Mouse (Mus musculus) brain, embryonic 14.5 days (tissue): ENCODE data around the gene Tead4. TPM values are rescaled to one million over a fixed set of nuclear protein-coding genes. Genes with fewer than 3 reads are reported as not detected.

Experiments
- DNase-seq: peaks from one replicate; pipeline ENCODE4 v3.0.0-alpha.2; 2011; ENCODE audit warnings: low read depth
- CTCF ChIP-seq: fragments of 200-500 bp; IDR thresholded peaks from 2 replicates; pipeline ENCODE4 v1.5.1; 2012; ENCODE audit warnings: inconsistent platforms, mild to moderate bottlenecking, moderate library complexity, borderline replicate concordance; ENCODE audit not compliant: insufficient read depth, insufficient read length; ENCODE audit errors: extremely low read depth
- POLR2A ChIP-seq: fragments of 200-500 bp; IDR thresholded peaks from 2 replicates; pipeline ENCODE4 v1.6.1; 2012; ENCODE audit warnings: mild to moderate bottlenecking, inconsistent platforms, borderline replicate concordance; ENCODE audit not compliant: poor library complexity, insufficient read depth, insufficient read length, severe bottlenecking; ENCODE audit errors: extremely low read depth
- polyA plus RNA-seq: library from polyadenylated mRNA; depleted of rRNA; stranded (reverse); fragments of >200 nt; gene quantifications from 2 replicates; pipeline ENCODE4 v1.2.3, GENCODE M21; 2012

Gene Tead4
- polyA plus RNA-seq, 1 experiment: 0.81 TPM

DNA sequence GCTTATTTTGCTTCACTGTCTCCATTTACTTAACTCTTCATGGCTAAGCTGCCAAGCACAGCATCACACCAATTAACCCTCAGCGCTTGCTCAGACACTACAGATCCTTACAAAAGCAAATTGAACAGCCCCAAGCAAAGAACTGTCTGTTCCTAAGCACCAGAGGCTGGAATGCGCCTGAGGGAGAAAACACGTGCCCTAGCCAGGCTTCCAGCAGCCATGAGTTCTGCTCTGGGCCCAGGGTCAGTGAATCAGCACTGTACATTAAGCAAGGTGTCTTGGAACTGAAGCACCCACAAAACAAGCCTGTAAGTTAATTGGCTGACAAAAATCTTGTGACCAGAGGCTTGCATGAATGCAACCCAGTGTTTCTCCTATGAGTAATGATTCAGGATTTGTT lies 18.5 kb downstream of the Tead4 start:
- DNase-seq: peak; percentile 93
- no peak for TF ChIP-seq POLR2A
- no peak for TF ChIP-seq CTCF

DNA sequence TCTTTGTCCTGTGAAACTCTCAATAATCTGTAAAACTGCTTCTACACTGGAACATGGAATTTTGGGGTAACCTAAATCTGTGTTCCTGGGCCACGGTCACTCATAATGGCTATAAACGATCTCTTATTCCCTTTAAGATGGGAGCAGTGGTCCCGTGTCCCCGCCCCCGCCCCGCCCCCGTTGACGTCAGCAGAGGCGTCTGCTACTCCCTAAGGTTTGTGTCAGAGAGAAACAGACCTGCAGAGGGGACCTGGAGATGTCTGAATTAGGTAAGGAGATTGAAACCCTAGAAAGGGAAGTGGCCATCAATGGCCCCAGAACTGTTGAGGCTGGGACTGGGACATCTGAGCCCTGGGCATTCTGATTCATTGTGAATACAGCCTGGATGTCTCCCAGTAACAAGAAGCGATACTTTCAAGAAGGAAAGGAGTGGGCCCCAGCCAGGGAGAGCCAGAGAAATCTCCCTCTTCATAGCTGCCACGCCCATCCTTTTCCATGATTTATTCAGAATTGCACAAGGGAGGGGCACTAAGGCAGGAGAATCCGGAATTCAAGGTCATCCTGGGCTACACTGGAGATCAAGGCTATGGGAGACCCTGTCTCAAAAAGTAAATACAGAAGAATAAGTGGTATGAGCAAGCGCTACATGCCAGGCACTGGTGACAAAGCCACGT lies 20.0 kb downstream of the Tead4 start:
- TF ChIP-seq POLR2A (no peak), CTCF (no peak)
- no peak for DNase-seq

GRCm38 (mm10) chr6:128279608-128280007 lies 21.0 kb downstream of the Tead4 start:
- no peak for DNase-seq
- TF ChIP-seq CTCF (no peak), POLR2A (no peak)

GRCm38 (mm10) chr6:128279099-128279498 lies 21.5 kb downstream of the Tead4 start:
- DNase-seq: no peak
- TF ChIP-seq CTCF (no peak), POLR2A (no peak)

- TF ChIP-seq POLR2A (no peak), CTCF (no peak)
- peak; percentile 42 for DNase-seq
Measured at GRCm38 (mm10) chr6:128277132-128278085, 23.2 kb downstream of the Tead4 start.

GRCm38 (mm10) chr6:128276349-128276748 lies 24.3 kb downstream of the Tead4 start:
- DNase-seq: no peak

DNA sequence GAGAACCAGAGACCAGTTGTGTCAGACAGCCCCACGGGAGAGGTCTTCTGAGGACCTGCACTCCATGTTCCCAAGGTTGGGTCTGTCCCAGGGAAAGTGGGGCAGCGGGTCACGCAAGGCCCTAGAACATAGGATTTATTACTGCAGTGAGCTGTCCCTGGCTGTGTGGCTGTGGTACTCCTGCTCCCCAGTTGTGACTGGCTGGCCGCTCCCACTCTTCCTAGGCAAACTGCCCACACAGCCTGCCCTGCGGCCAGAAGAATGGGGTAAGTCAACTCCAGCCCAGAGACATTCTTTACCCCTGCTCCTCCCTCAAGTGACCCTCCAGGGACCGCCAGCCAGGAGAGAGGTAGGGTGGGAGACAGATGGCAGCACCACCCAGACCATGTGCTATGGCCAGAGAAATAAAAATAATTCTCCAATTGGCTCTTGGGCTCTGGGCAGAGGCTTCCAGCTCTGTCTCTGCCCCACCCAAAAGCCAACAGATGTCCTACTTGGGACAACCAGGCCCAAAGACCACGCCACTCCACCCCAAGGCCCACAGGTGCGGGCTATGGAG lies 25.0 kb downstream of the Tead4 start:
- DNase-seq: no peak
- no peak for TF ChIP-seq CTCF
- TF ChIP-seq POLR2A: no peak

More at GRCm38 (mm10) chr6:128276349-128276748, 24.3 kb downstream of the Tead4 start:
- no peak for TF ChIP-seq POLR2A
- no peak for TF ChIP-seq CTCF

DNA sequence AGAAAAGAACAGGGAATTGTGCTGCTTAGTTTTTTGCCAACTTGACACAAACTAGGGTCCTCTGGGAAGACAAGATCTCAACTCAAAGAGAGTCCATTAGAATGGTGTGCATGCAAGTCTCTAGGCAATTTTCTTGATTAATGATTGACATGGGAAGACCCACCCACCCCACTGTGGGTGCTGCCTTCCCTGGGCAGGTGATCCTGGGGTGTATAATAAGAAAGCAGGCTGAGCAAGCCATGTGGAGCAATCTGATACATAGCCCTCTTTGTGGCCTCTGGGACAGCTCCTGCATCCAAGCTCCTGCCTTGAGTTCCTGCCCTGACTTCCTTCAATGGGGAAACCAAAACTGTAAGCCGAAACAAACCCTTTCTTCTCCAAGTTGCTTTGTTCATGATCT lies 27.1 kb downstream of the Tead4 start:
- no peak for DNase-seq
- TF ChIP-seq POLR2A (no peak), CTCF (no peak)

DNA sequence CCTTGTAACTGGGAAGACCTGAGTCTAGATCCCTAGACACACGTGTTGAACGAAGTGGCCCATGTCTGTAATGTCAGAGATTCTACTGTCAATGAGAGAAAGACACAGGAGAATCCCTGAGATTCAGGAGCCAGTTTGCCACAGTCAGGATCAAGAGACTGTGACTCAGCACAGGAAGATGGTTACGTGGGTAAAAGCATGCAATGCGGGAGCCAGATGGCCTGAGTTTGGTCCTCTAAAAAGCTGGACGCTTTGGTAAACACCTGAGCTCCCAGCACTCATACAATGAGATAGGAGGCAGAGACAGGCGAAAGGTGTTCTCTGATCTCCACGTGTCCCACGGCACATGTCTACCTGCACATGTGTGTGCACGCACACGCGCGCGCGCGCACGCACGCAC lies 27.9 kb downstream of the Tead4 start:
- TF ChIP-seq POLR2A (no peak), CTCF (no peak)
- DNase-seq: no peak

- TF ChIP-seq POLR2A (no peak), CTCF (no peak)
- no peak for DNase-seq
Measured at GRCm38 (mm10) chr6:128269850-128270249, 30.8 kb downstream of the Tead4 start.

DNA sequence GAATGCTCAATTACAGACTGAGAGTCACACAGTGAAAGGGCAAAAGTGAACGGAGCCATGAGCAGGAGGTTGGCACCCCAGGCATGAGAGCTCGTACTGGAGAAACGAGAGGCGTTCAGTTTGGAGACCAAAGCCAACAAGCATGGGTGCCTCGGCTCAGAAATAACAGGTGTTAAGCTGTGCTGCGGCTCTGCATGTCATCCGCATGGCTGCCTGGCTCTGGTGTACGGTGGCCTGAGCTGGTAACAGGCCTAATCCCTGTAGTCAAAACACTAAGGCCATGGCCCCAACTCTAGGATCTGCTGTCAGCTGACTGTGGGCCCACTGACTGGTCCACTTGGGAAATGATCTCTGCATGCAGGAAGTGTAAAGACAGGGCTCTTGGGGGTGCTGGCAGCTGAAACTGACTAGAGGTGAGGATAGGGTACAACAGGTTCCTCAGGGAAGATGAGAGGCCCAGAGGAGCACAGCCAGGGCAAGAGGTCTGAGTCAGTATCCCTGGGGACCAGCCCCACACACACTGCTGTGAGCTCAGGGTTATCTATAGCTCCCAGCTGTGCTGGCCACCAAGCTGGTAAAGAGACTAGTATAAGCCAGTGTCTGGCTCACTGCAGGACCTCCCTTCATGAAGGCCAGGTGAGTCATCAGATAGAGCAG lies 35.6 kb downstream of the Tead4 start:
- DNase-seq: no peak
- TF ChIP-seq POLR2A: no peak
- no peak for TF ChIP-seq CTCF
